Mouse (Mus musculus): ENCODE data around the gene Krt42.

GRCm38 (mm10) chr11:100298274-100299036 is 28.8 kb upstream of the Krt42 start:
- TF ChIP-seq CTCF (IDR thresholded peaks at IDR 0.05; ENCODE audit: insufficient read depth, low read length) = peak; percentile 89
- no peak for TF ChIP-seq POLR2A (IDR thresholded peaks at IDR 0.05; ENCODE audit: borderline replicate concordance, extremely low read depth, low read depth, low read length)

Data from lung, adult 2 months (tissue).